8 mouse cellular contexts compared by ENCODE assay signal in the genomic region with DNA sequence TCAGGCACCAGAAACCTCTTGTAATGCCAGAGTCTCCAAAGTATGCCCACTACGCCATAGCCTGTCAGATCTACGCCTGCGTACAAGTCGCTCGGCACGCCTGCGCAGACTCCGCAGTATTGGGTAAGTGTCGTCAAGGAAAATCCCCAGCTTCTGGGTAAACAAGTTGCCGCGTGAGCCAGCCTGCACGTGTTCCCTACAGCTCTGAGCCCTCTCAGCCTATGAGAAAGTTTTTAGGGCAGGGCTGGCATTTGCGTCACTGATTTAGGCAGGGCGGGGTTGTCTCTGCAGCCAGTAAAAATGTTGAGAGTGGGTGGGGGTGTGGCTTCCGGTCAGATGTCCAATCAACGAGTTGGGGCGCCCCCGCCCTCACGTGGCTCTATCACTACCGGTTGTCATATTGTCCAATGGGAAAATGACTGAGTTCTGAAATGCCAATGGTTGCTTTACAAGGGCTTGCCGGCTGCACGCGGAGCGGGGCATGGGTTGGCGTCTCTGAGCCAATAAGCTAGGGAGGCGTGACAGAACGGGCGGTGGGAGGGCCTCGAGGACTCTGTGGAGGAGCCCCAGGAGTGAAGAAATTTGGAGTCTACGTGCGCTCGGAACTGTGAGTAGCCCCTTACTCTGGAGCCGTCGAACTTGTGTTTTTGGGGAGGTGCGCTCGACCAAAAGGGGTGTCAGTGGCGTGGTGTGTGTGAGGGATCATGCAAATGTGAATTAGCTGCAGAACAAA. TPM values are rescaled to one million over a fixed set of nuclear protein-coding genes. Genes with fewer than 3 reads are reported as not detected.
A peak's percentile ranks its signal among the peaks of the same experiment; 100 is the strongest.
DNase-seq lines count a peak whose midpoint lies in the region; ATAC-seq and TF ChIP-seq lines count a peak whose summit lies in the region.

A gene (plus strand): TSS at position 521 of the 733 bp plus-strand sequence.

- peak within 1 kb of the TSS; percentile 33 for H3K9ac ChIP-seq in forebrain, embryonic 14.5 days (ENCODE audit: low read length)

- intact Hi-C loops in heart, postnatal 14 days (cut with DNase I), result loop anchor here (10.0 kb wide), 1 partner anchor 320 kb away; a partner anchor contains a TSS

- H3K36me3 ChIP-seq in forebrain, embryonic 14.5 days (ENCODE audit: control insufficient read depth, insufficient read depth, low read length), result peaks cover 24% of the 10 kb centered on the region

- TF ChIP-seq CTCF in lung, adult 2 months (IDR thresholded peaks at IDR 0.05; ENCODE audit: insufficient read depth, low read length), result no peak

- under 1% methylated on average over 37 of the region's 37 CpGs for WGBS in forebrain, embryonic 14.5 days
- under 1% methylated on average over 37 of the region's 37 CpGs for WGBS in lung, adult 2 months

- H3K4me1 ChIP-seq in forebrain, embryonic 14.5 days (ENCODE audit: control insufficient read depth, insufficient read depth, low read length), result peaks cover 52% of the 10 kb centered on the region
- peaks cover 14% of the 10 kb centered on the region for H3K4me1 ChIP-seq in lung, adult 2 months (ENCODE audit: control insufficient read depth, insufficient read depth, low read length)

- no peaks in the 10 kb centered on the region for H3K27me3 ChIP-seq in forebrain, embryonic 14.5 days (replicated peaks; ENCODE audit: control insufficient read depth, insufficient read depth, low read length)

- H3K27ac ChIP-seq in forebrain, embryonic 14.5 days (ENCODE audit: low read depth, low read length), result peak within 1 kb of the TSS; percentile 74

- no peaks in the 10 kb centered on the region for H3K9me3 ChIP-seq in forebrain, embryonic 14.5 days (replicated peaks; ENCODE audit: control insufficient read depth, low read length)

- peak; percentile 93 for ATAC-seq in forebrain, embryonic 14.5 days
- peak; percentile 66 for ATAC-seq in neutrophil, adult 5-6 weeks (ENCODE audit: extremely low read depth, insufficient number of reproducible peaks, low FRiP score, poor library complexity, severe bottlenecking)

- peak within 1 kb of the TSS; percentile 84 for H3K4me2 ChIP-seq in forebrain, embryonic 14.5 days (ENCODE audit: low read length)

- TF ChIP-seq POLR2A in lung, adult 2 months (IDR thresholded peaks at IDR 0.05; ENCODE audit: borderline replicate concordance, extremely low read depth, low read depth, low read length), result peak; percentile 99

- peak; percentile 100 for DNase-seq in ES-CJ7 (ENCODE audit: low read depth, low spot score)
- peak; percentile 99 for DNase-seq in cerebellum, adult 11 months
- peak; percentile 100 for DNase-seq in forebrain, embryonic 14.5 days (ENCODE audit: low spot score)
- DNase-seq in heart, postnatal 14 days, result peak; percentile 96 to 97
- DNase-seq in layer of hippocampus, adult 18-20 months (ENCODE audit: low spot score in 2 of 2), result peak; percentile 100
- DNase-seq in lung, adult 2 months, result peak; percentile 99
- DNase-seq in thymus, adult 18-20 months, result peak; percentile 99 to 100

- peak within 1 kb of the TSS; percentile 34 for H3K4me3 ChIP-seq in forebrain, embryonic 14.5 days (ENCODE audit: low read depth, low read length)
- H3K4me3 ChIP-seq in lung, adult 2 months (replicated peaks; ENCODE audit: extremely low read depth, low read depth, low read length), result peak within 1 kb of the TSS; percentile 91

RNA-seq across cellular contexts. Expression of the gene that starts here (rescaled TPM):
- polyA plus RNA-seq in forebrain, embryonic 14.5 days (2014; fragmentation: Nextera tagmentation; extraction: Ambion mirVana), result 6.8 and 11.6 TPM in 2 replicates
- 100 to 1,000 TPM; 100 to 103 TPM for total RNA-seq in heart, postnatal 14 days (2021)
- 100 to 1,000 TPM in 1 of 2 experiments, 10 to 100 TPM in 1; 92.9 to 115 TPM for total RNA-seq in layer of hippocampus, adult 18-20 months (2021)
- polyA plus RNA-seq in lung, adult 2 months (2012; rRNA removed), result 36.8 and 78.5 TPM in 2 replicates
- total RNA-seq in neutrophil, adult 5-6 weeks (2017), result 28.9 and 36.1 TPM in 2 replicates

Comparison
In these comparisons a context has a peak if more than half of its experiments do, and no peak if none do; other contexts are left out.
1. Peak in every context shown above with its lines: DNase-seq, ATAC-seq, H3K4me3 ChIP-seq and H3K27ac ChIP-seq.